Mouse (Mus musculus) intestine, embryonic 15.5 days (tissue): ENCODE results near the gene Gpr156. TPM values are rescaled to one million over a fixed set of nuclear protein-coding genes. Genes with fewer than 3 reads are reported as not detected.
"Not testable (repeated sequence)": the region's sequence is repeated elsewhere in the genome, so short reads cannot be mapped to it uniquely, and the experiment has no call there.

Experiments
- ATAC-seq: fragments of 200-750 bp; cut with Nextera tagmentation; 2 replicates; pipeline ENCODE4 v1.8.0; 2017; ENCODE audit warnings: moderate TSS enrichment, moderate library complexity
- H3K27ac ChIP-seq: fragments of 300-500 bp; sonication (generic); 2 replicates; pipeline ENCODE4 v1.5.1; 2015; ENCODE audit warnings: mild to moderate bottlenecking, inconsistent platforms
- H3K27me3 ChIP-seq: fragments of 300-500 bp; sonication (generic); replicated peaks from 2 replicates; pipeline ENCODE4 v1.6.1; 2015; ENCODE audit warnings: inconsistent platforms
- H3K36me3 ChIP-seq: fragments of 300-500 bp; sonication (generic); 2 replicates; pipeline ENCODE4 v1.6.1; 2015; ENCODE audit warnings: inconsistent platforms
- H3K4me1 ChIP-seq: fragments of 300-500 bp; sonication (generic); replicated peaks from 2 replicates; pipeline ENCODE4 v1.6.1; 2015; ENCODE audit warnings: inconsistent platforms
- H3K4me2 ChIP-seq: fragments of 300-500 bp; sonication (generic); replicated peaks from 2 replicates; pipeline ENCODE4 v1.6.1; 2015; ENCODE audit warnings: mild to moderate bottlenecking, inconsistent platforms
- H3K4me3 ChIP-seq: fragments of 300-500 bp; sonication (generic); replicated peaks from 2 replicates; pipeline ENCODE4 v1.5.1; 2015; ENCODE audit warnings: inconsistent platforms
- H3K9ac ChIP-seq: fragments of 300-500 bp; sonication (generic); 2 replicates; pipeline ENCODE4 v1.6.1; 2015; ENCODE audit warnings: inconsistent platforms
- H3K9me3 ChIP-seq: fragments of 300-500 bp; sonication (generic); 2 replicates; pipeline ENCODE4 v1.6.1; 2016; ENCODE audit warnings: inconsistent platforms
- WGBS: fragments of 180-500 bp; shearing (Covaris S2); methylation state at CpG from one replicate; pipeline ENCODE4 v1.1.7; 2015; 5-methylcytosine and 5-hydroxymethylcytosine counted together
- polyA plus RNA-seq: library from polyadenylated mRNA; unstranded; fragments of >200 nt; fragmentation: Nextera tagmentation; extraction: Ambion mirVana; gene quantifications from 2 replicates; pipeline ENCODE4 v1.2.1, GENCODE M21; 2015

Gpr156 gene
- polyA plus RNA-seq, 1 experiment from 2014 or later, result 0.23 TPM

- H3K4me1 ChIP-seq, result peaks cover 13% of the 10 kb centered on the region
- no peak overlapping the region for H3K4me3 ChIP-seq
- ATAC-seq, result no peak
- H3K27me3 ChIP-seq, result no peaks in the 10 kb centered on the region
- H3K9me3 ChIP-seq, result no peaks in the 10 kb centered on the region
- H3K4me2 ChIP-seq, result no peak overlapping the region
- WGBS, result 67% methylated on average over 5 of the region's 5 CpGs
- H3K36me3 ChIP-seq, result no peaks in the 10 kb centered on the region
- H3K9ac ChIP-seq, result no peak overlapping the region
- no peak overlapping the region for H3K27ac ChIP-seq
These were observed 55.2 kb downstream of the Gpr156 start for GRCm38 (mm10) chr16:37971522-37971921.

GRCm38 (mm10) chr16:37972357-37972756 lies 56.1 kb downstream of the Gpr156 start:
- no peaks in the 10 kb centered on the region for H3K27me3 ChIP-seq
- no peaks in the 10 kb centered on the region for H3K36me3 ChIP-seq
- H3K4me3 ChIP-seq, result no peak overlapping the region
- peaks cover 13% of the 10 kb centered on the region for H3K4me1 ChIP-seq
- ATAC-seq, result no peak
- H3K9ac ChIP-seq, result no peak overlapping the region
- WGBS, result 57% methylated on average over 8 of the region's 8 CpGs
- no peak overlapping the region for H3K4me2 ChIP-seq
- no peaks in the 10 kb centered on the region for H3K9me3 ChIP-seq
- H3K27ac ChIP-seq, result no peak overlapping the region

GRCm38 (mm10) chr16:37973239-37973638 lies 56.9 kb downstream of the Gpr156 start:
- H3K4me1 ChIP-seq, result peaks cover 13% of the 10 kb centered on the region
- H3K27me3 ChIP-seq, H3K27ac ChIP-seq, H3K4me3 ChIP-seq, H3K9me3 ChIP-seq, ATAC-seq, H3K36me3 ChIP-seq, H3K9ac ChIP-seq, H3K4me2 ChIP-seq: not testable (repeated sequence)
- 88% methylated on average over 9 of the region's 9 CpGs for WGBS

GRCm38 (mm10) chr16:37973855-37974519 lies 57.7 kb downstream of the Gpr156 start:
- no peaks in the 10 kb centered on the region for H3K36me3 ChIP-seq
- H3K9ac ChIP-seq, result no peak overlapping the region
- H3K4me3 ChIP-seq, result no peak overlapping the region
- no peaks in the 10 kb centered on the region for H3K27me3 ChIP-seq
- no peak overlapping the region; the same call in 1 of the 2 replicates for H3K27ac ChIP-seq
- H3K4me1 ChIP-seq, result peaks cover 13% of the 10 kb centered on the region
- H3K9me3 ChIP-seq, result no peaks in the 10 kb centered on the region
- 27% methylated on average over 11 of the region's 11 CpGs for WGBS
- ATAC-seq, result peak; percentile 56
- no peak overlapping the region; the same call in 1 of the 2 replicates for H3K4me2 ChIP-seq

- WGBS, result 47% methylated on average over 13 of the region's 13 CpGs
- peaks cover 13% of the 10 kb centered on the region for H3K4me1 ChIP-seq
- no peaks in the 10 kb centered on the region for H3K27me3 ChIP-seq
- H3K9ac ChIP-seq, result no peak overlapping the region
- H3K36me3 ChIP-seq, result no peaks in the 10 kb centered on the region
- no peak overlapping the region for H3K4me3 ChIP-seq
- no peak overlapping the region for H3K4me2 ChIP-seq
- no peaks in the 10 kb centered on the region for H3K9me3 ChIP-seq
- H3K27ac ChIP-seq, result no peak overlapping the region
- no peak for ATAC-seq
These were observed 58.4 kb downstream of the Gpr156 start for GRCm38 (mm10) chr16:37974520-37975340.

- Histone ChIP-seq H3K4me1 (no peaks in the 10 kb centered on the region), H3K27me3 (no peaks in the 10 kb centered on the region), H3K9me3 (no peaks in the 10 kb centered on the region), H3K4me3 (no peak overlapping the region), H3K36me3 (no peaks in the 10 kb centered on the region), H3K9ac (no peak overlapping the region), H3K27ac (no peak overlapping the region), H3K4me2 (no peak overlapping the region)
- ATAC-seq, result no peak
- 55% methylated on average over 1 of the region's 1 CpGs for WGBS
These were observed 65.6 kb downstream of the Gpr156 start for GRCm38 (mm10) chr16:37981907-37982306.

GRCm38 (mm10) chr16:37988211-37988865 lies 72.0 kb downstream of the Gpr156 start:
- no peak overlapping the region for H3K9ac ChIP-seq
- peaks cover 19% of the 10 kb centered on the region; the same call in 1 of the 2 replicates for H3K4me1 ChIP-seq
- H3K27me3 ChIP-seq, result no peaks in the 10 kb centered on the region
- no peaks in the 10 kb centered on the region for H3K36me3 ChIP-seq
- no peak overlapping the region for H3K27ac ChIP-seq
- H3K4me3 ChIP-seq, result no peak overlapping the region
- no peaks in the 10 kb centered on the region for H3K9me3 ChIP-seq
- 54% methylated on average over 11 of the region's 11 CpGs for WGBS
- no peak overlapping the region for H3K4me2 ChIP-seq
- ATAC-seq, result no peak

GRCm38 (mm10) chr16:37989796-37990195 lies 73.5 kb downstream of the Gpr156 start:
- no peaks in the 10 kb centered on the region for H3K36me3 ChIP-seq
- no peaks in the 10 kb centered on the region for H3K27me3 ChIP-seq
- H3K27ac ChIP-seq, result no peak overlapping the region
- peaks cover 23% of the 10 kb centered on the region for H3K4me1 ChIP-seq
- no peak overlapping the region for H3K9ac ChIP-seq
- H3K9me3 ChIP-seq, result no peaks in the 10 kb centered on the region
- ATAC-seq, result peak; percentile 44; the same call in 1 of the 2 replicates
- 63% methylated on average over 3 of the region's 3 CpGs for WGBS
- no peak overlapping the region for H3K4me3 ChIP-seq
- no peak overlapping the region for H3K4me2 ChIP-seq

GRCm38 (mm10) chr16:37990553-37991344 lies 74.5 kb downstream of the Gpr156 start:
- no peaks in the 10 kb centered on the region for H3K27me3 ChIP-seq
- H3K4me1 ChIP-seq, result peaks cover 24% of the 10 kb centered on the region
- H3K9ac ChIP-seq, result no peak overlapping the region
- ATAC-seq, result peak; percentile 90
- H3K9me3 ChIP-seq, result no peaks in the 10 kb centered on the region
- H3K36me3 ChIP-seq, result no peaks in the 10 kb centered on the region
- H3K4me2 ChIP-seq, result peak overlapping the region; percentile 37
- H3K4me3 ChIP-seq, result no peak overlapping the region
- peak overlapping the region; percentile 65; the same call in 1 of the 2 replicates for H3K27ac ChIP-seq
- 37% methylated on average over 10 of the region's 10 CpGs for WGBS

- Histone ChIP-seq H3K27me3 (no peaks in the 10 kb centered on the region), H3K9ac (no peak overlapping the region), H3K4me3 (no peak overlapping the region), H3K4me1 (peaks cover 24% of the 10 kb centered on the region), H3K36me3 (no peaks in the 10 kb centered on the region), H3K9me3 (no peaks in the 10 kb centered on the region), H3K4me2 (no peak overlapping the region), H3K27ac (no peak overlapping the region)
- no peak for ATAC-seq
- WGBS, result 29% methylated on average over 8 of the region's 8 CpGs
These were observed 76.5 kb downstream of the Gpr156 start for GRCm38 (mm10) chr16:37992806-37993205.

- H3K27me3 ChIP-seq, result no peaks in the 10 kb centered on the region
- WGBS, result 13% methylated on average over 12 of the region's 12 CpGs
- H3K9ac ChIP-seq, result no peak overlapping the region
- H3K36me3 ChIP-seq, result no peaks in the 10 kb centered on the region
- H3K4me2 ChIP-seq, result peak overlapping the region; percentile 39; the same call in 1 of the 2 replicates
- ATAC-seq, result peak; percentile 48
- H3K27ac ChIP-seq, result no peak overlapping the region
- no peaks in the 10 kb centered on the region for H3K9me3 ChIP-seq
- no peak overlapping the region for H3K4me3 ChIP-seq
- peaks cover 24% of the 10 kb centered on the region for H3K4me1 ChIP-seq
These were observed 78.4 kb downstream of the Gpr156 start for GRCm38 (mm10) chr16:37994647-37995046.

- no peak for ATAC-seq
- WGBS, result 48% methylated on average over 4 of the region's 4 CpGs
- H3K36me3 ChIP-seq, result no peaks in the 10 kb centered on the region
- no peak overlapping the region for H3K27ac ChIP-seq
- H3K9ac ChIP-seq, result no peak overlapping the region
- no peak overlapping the region for H3K4me3 ChIP-seq
- H3K4me2 ChIP-seq, result no peak overlapping the region
- no peaks in the 10 kb centered on the region for H3K9me3 ChIP-seq
- peaks cover 9% of the 10 kb centered on the region; the same call in 1 of the 2 replicates for H3K4me1 ChIP-seq
- no peaks in the 10 kb centered on the region for H3K27me3 ChIP-seq
These were observed 81.5 kb downstream of the Gpr156 start for GRCm38 (mm10) chr16:37997771-37998170.
